27 mouse cellular contexts compared by ENCODE assay signal in the genomic region with DNA sequence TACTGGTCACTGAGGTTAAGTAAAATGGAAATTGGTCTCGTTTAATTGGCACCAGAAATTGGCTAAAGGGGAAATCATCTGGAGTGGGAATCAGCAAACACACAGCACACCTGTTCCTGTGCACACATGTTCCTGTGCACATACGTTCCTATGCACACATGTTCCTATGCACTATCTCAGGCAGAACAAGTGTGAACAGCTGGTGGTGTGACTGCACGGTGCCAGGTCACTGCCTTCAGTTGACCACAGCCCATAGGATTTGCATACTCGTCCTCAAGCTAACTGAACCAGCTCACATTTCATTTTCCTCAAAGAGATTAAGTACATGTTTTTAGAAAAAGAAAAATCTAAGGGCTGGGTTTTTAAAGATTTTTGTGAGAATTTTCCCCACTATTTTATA.
DNase-seq lines count a peak whose midpoint lies in the region; ATAC-seq lines count a peak whose summit lies in the region.
"Had no signal": no experiment of that assay in that cellular context is flagged by ENCODE, and none has a peak within 500 bp of the region (broad histone marks: within the 10 kb centered on the region; RNA-seq: fewer than 3 reads in every experiment).

No protein-coding gene starts in this region.

- H3K4me2 ChIP-seq in forebrain, embryonic 16.5 days (ENCODE audit: low read length), result no peak overlapping the region
- H3K4me2 ChIP-seq: embryonic facial prominence, embryonic 13.5 days; forebrain, embryonic 12.5 days; forebrain, embryonic 15.5 days; heart, embryonic 13.5 days; hindbrain, embryonic 14.5 days had no signal

- H3K36me3 ChIP-seq in megakaryocyte, embryonic 14.5 days (replicated peaks; ENCODE audit: low read length), result no peaks in the 10 kb centered on the region
- H3K36me3 ChIP-seq in forebrain, embryonic 16.5 days (ENCODE audit: control insufficient read depth, insufficient read depth), result no peaks in the 10 kb centered on the region
- H3K36me3 ChIP-seq: embryonic facial prominence, embryonic 13.5 days; forebrain, embryonic 12.5 days; forebrain, embryonic 15.5 days; heart, embryonic 10.5 days; heart, embryonic 13.5 days had no signal

- no peak overlapping the region for H3K9ac ChIP-seq in forebrain, embryonic 16.5 days (replicated peaks; ENCODE audit: low read depth, low read length)
- H3K9ac ChIP-seq: embryonic facial prominence, embryonic 13.5 days; forebrain, embryonic 12.5 days; forebrain, embryonic 15.5 days; heart, embryonic 13.5 days; hindbrain, embryonic 14.5 days had no signal

- H3K9me3 ChIP-seq in megakaryocyte, embryonic 14.5 days, result no peaks in the 10 kb centered on the region
- H3K9me3 ChIP-seq in forebrain, embryonic 16.5 days (ENCODE audit: control insufficient read depth, low read length), result no peaks in the 10 kb centered on the region
- H3K9me3 ChIP-seq: embryonic facial prominence, embryonic 13.5 days; forebrain, embryonic 12.5 days; forebrain, embryonic 15.5 days; heart, embryonic 10.5 days; heart, embryonic 13.5 days had no signal

- ATAC-seq in megakaryocyte, adult 5-6 weeks (ENCODE audit: poor library complexity, severe bottlenecking), result no peak
- ATAC-seq in neutrophil, adult 5-6 weeks (ENCODE audit: extremely low read depth, insufficient number of reproducible peaks, low FRiP score, poor library complexity, severe bottlenecking), result peak; percentile 67; the same call in 1 of the 2 replicates
- ATAC-seq in forebrain, embryonic 16.5 days, result no peak
- ATAC-seq: activated CD4-positive, CD25-positive, alpha-beta regulatory T cell, adult 4 months; CD4-positive, CD25-positive, alpha-beta regulatory T cell, adult 4 months; forebrain, embryonic 15.5 days; hindbrain, postnatal 0 days had no signal

- H3K4me1 ChIP-seq in megakaryocyte, embryonic 14.5 days, result peaks cover 75% of the 10 kb centered on the region
- peaks cover 41% of the 10 kb centered on the region for H3K4me1 ChIP-seq in forebrain, embryonic 16.5 days (replicated peaks; ENCODE audit: control insufficient read depth, insufficient read depth, low read length)

- H3K27ac ChIP-seq in forebrain, embryonic 16.5 days (ENCODE audit: low read length), result no peak overlapping the region
- H3K27ac ChIP-seq: embryonic facial prominence, embryonic 13.5 days; heart, adult 2 months; heart, embryonic 10.5 days; heart, embryonic 13.5 days; hindbrain, embryonic 14.5 days; hindbrain, postnatal 0 days had no signal

- DNase-seq in spleen, postnatal 36 days (ENCODE audit: low spot score in 2 of 2), result peak; percentile 63 to 66
- no peak for DNase-seq in spleen, postnatal 10 days (ENCODE audit: low spot score in 2 of 2)
- DNase-seq in cerebellum, adult 11 months, result no peak
- DNase-seq: adrenal gland, adult 8-10 months; adrenal gland, postnatal 25 days; cerebellum, adult 18-20 months; cerebellum, adult 9-11 months; cerebellum, postnatal 25 days; gastrocnemius, postnatal 10 days; gastrocnemius, postnatal 36 days; heart, adult 2 months; heart, postnatal 14 days; heart, postnatal 4 days had no signal

- H3K27me3 ChIP-seq in megakaryocyte, embryonic 14.5 days (replicated peaks), result peaks cover 6% of the 10 kb centered on the region
- no peaks in the 10 kb centered on the region for H3K27me3 ChIP-seq in forebrain, embryonic 16.5 days (replicated peaks; ENCODE audit: control insufficient read depth, insufficient read depth, low read length)
- H3K27me3 ChIP-seq: embryonic facial prominence, embryonic 13.5 days; forebrain, embryonic 12.5 days; forebrain, embryonic 15.5 days; heart, embryonic 13.5 days had no signal

- WGBS in forebrain, embryonic 16.5 days, result 81% methylated on average over 4 of the region's 4 CpGs

- H3K4me3 ChIP-seq in megakaryocyte, embryonic 14.5 days (replicated peaks), result peak overlapping the region; percentile 57
- no peak overlapping the region for H3K4me3 ChIP-seq in forebrain, embryonic 16.5 days (replicated peaks; ENCODE audit: low read length)
- H3K4me3 ChIP-seq: embryonic facial prominence, embryonic 13.5 days; erythroblast, embryonic 14.5 days; forebrain, embryonic 12.5 days; forebrain, embryonic 15.5 days; heart, adult 2 months; heart, embryonic 10.5 days; heart, embryonic 13.5 days had no signal

Comparison
In these comparisons a context has a peak if more than half of its experiments do, and no peak if none do; other contexts are left out.
1. DNase-seq: peak in spleen, postnatal 36 days (2 of 2); none in spleen, postnatal 10 days (0 of 2) and cerebellum, adult 11 months (single experiment).